Mouse (Mus musculus): ENCODE results near the gene Slc6a12.
A peak's percentile ranks its signal among the peaks of the same experiment; 100 is the strongest.

The Slc6a12 gene

DNA sequence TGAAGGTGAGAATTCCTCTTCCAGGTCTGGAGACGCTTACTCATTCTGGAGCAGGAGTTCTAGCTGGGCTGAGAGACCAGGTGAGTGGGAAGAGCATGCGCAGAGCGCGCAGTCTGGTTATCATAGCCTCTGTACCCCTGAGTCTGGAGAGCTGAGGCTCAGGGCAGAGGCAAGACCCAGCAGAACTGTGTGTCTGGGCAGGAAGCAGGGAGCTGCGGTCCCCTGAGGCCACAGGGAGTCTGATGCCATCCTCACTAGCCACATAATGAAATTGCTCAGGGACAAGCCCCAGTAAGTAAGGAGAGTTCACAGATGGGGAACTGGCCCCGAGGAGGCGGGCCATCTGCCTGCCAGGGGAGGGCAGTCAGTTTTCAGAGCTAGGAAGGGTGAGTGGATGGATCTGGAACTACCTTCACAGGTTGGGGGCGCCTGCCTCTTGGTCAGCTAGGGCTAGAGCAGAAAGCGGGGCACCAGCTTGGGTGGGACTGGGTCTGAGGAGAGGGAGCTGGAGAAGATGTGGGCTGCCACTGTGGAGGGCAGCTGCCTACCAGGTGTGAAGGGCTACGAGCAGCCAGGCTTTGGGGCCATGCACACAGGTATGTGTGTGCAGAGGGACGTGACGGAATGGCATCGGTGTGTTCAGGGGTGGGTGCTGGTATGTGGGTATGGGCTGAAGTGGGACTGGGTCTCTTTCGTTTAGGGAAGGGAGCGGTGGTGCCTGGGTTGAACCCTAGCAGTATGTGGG, at the start of gene Slc6a12:
TSS of gene Slc6a12 (plus strand) at position 51 of the 745 bp plus-strand sequence.
- DNase-seq, result no peak

DNA sequence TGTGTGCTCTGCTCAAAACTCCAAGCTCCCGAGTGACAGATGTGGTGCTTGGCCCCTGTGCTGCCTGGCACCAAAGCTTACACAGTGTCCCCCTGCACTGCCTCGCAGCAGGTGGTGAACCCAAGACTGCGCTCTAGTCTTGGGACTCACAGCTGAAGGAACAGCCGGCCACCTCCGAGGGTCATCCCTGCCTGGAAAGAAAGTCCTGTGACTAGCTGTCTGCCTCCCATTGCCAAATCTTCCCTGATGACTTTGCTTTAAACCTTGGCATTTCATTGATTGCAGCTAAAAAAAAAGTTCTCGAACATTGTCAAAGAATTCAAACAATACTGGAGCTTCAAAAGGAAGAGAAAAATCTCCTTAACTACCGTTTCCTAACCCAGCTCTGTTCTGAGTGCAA, 43.6 kb upstream of the Slc6a12 start:
- DNase-seq, result no peak

DNA sequence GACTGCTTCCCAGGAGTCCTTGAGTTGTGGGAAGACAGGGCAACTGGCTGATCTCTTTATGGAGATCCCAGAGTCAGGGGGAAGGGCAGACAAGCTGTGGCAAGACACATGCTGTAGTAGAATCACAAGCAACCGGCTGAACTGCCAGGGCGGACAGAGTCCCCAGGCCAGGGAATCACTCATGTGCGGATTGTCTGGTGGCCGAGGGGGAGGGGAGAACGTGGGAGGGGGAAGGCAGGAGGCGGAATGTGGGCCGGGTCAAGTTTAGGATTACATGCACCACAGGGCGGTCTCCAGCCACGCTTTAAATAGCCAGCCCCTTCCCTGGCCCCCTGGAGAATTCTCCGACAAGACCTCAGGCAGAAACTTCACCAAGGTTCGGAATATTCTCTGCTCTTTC, 42.9 kb upstream of the Slc6a12 start, which contains the start of gene Slc6a13:
TSS of gene Slc6a13 (plus strand) at position 274 of the 400 bp plus-strand sequence.
- DNase-seq, result no peak

DNA sequence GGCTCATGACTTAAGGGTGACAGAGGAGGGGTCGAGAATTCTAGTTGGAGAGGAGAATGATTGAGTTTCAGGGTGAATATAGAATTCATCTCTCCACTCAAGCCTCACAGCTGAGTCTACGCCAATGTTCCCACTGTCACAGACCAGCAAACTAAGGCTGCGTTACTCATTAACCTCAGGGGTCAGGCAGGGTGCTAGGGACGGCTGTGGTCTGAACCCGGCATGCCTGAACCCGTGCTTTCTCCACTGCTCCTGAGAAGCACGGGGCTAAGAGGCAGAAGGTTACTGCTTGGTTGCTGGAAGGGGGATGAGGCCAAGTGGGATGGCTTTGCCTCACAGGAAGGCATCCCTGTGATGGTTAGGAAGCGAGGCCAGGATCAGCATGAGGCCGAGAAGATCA, 42.4 kb upstream of the Slc6a12 start:
- DNase-seq, result no peak

DNA sequence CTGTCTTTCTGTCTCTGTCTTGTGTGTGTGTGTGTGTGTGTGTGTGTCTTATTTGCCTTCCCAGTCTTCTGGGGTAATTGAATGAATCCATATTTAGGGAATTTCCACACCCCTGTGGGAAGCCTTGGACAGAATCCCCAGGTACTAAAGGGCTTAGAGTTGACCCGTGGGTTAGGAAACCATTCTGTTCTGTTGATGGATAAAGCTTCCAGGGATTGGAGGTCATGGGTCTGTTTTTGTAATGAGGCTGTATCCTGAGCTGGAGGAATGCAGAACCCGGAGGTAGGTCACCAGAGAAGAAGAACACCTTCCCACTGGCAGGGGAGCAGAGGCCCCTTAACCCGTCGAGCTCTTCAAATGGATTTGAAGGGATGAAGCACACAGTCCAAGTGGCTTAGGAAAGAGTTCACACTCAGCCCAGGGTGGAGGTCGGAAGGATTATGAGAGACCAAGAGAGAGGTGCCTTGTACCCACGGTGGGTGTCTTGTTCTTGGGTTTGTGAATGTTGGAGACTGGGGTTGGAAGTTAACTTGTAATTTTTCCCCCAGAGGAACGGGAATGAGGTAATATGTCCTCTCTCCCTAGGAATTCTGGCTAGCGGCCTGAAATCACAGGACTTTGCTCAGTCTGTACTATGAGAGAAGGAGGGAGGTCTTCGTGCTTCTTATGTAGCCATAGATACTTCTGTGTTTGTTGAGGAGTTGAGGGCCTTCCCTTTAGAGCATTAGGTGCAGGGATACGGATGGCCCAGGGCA, 39.2 kb upstream of the Slc6a12 start:
- DNase-seq, result no peak

DNA sequence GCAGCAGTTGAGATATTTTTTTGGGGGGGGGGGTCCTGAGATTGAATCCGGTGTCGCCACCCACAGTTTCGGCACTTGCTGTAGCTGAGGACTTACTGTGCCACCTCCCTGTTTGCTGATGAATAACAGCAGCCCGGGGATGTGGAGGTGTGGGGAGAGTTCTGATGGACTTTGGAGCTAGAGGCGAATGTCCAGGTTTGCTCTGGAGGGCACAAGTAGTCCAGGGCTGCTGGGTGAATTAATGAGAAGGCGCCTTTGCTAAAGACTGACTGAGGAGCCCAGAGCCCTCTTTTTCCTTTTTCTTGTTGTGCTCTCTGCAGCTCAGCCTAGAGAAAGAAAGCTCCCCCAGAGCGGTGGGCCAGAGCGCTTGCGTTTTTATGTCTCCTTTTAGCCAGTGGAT, 38.2 kb upstream of the Slc6a12 start:
- no peak for DNase-seq

DNA sequence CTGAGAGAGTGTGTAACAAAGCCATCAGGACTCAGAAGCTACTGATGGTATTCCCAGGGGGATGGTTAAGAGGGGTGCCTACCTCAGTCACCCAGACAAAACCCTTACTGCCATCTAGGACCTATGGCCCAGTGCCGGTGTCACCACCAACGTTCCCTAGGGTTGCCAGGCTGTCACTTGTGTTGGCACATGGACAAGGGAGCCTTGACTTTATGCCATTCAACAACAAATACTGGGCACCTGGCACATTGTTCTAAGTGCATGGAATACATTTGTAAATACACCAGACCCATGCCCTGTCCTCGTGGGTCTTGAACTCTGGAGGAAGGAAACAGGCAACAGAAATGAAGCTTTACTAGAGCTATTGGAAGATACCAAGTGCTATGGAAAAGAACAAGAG, 37.3 kb upstream of the Slc6a12 start:
- no peak for DNase-seq

DNA sequence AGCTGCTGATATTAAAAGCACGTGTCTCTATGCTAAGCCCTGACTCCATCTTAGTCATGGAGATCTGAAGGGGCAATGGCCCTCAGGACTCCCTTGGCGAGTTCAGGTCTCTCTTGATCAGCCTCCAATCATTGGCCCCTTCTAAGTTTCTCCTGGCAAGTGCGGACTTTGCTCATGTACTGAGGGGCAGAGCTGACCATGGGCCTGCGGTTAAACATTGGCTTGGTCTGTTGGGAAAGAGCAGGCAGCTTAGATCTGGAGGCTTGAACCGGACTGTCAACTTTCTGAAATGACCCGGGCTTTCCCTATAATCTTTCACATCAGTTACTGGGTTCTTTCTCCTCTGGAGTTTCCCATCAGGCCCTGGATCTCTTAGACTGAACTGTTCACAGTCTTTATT, 31.9 kb upstream of the Slc6a12 start:
- DNase-seq, result no peak

DNA sequence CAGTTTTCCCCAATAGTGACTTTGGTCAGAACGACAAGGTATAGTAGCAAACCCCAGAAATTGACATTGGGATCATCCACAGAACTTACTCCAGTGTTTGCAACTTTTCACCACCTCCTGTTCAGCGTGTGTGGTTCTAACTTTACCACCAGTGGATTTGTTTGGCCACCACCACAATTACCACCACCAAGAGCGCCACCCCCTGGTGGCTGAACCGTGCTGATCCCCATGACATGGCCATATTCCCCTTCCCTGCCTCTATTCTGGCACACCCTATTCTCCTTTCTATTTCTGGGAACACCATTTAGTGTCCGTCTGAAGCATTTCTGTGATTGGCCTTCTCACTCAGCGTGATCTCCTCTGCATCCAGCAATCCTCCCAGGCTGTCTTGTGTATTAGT, 23.8 kb upstream of the Slc6a12 start:
- DNase-seq, result peak; percentile 56

DNA sequence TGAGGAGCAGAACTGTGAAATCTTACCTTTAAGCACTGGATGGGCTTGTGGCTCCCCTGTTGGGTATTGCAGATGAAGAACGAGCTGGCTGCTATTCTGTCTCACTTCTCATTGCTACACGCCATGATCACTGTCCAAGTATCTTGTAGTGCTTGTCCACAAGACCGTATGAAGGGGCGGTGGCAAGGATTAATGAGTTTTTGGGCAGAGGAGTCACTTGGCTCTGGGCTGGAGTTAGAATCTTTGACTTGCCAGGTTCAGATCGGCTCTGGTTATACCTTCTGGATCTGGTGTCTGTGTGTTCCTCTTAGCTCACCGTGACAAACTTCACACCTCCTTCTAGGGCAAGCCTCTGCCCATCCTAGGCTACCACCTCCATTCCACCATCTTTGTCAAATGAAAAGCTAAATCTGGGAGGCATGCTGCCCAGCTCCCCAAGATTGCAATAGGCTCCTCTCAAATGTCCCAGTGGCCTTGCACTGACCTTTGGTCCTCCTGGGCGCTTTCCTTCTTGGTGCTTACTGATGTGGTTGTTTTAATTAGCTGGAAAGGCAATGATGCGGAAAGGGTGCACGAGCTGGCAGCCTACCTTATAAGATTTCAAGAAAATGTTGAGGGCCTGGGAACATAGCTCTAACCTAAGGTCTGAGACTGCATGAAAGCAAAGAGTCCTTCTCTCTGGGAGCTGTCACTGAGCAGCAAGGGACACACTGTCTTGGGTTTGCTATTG, 20.3 kb upstream of the Slc6a12 start:
- no peak for DNase-seq

DNA sequence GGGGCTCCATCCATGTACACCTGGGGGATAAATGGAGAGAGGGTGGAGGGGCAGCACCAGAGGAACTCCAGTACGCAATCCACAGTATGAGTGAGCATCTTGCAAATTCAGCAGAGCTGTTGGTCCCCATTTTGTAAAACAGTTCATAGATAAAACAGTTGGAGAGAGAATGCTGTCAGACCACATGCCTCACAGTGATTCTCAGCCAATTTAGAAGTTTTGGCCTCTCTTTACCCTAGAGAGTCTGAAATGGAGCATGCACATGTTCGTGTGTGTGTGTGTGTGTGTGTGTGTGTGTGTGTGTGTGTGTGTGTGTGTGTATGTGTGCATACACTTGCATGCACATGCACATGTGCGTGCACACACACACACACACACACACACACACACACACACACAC, 17.6 kb upstream of the Slc6a12 start:
- no peak for DNase-seq

DNA sequence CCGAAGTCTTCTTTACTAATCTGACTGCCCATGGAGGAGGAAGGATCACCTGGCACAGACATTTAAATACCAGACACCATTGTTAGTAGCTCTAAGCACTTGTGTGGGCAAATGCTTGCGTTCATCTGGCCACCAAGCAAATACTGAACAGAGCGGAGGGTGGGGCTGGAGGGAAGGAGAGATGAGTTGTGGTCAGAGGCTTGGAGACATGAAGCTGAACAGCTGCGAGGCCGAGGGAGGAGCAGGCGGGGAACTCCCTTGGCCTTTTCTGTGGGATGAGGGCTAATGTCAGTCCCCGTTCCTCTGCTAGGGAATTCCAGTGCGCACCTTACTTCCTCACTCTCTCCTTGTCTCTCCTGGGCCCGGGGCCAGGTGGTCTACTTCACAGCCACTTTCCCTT, 17.1 kb upstream of the Slc6a12 start:
- no peak for DNase-seq

DNA sequence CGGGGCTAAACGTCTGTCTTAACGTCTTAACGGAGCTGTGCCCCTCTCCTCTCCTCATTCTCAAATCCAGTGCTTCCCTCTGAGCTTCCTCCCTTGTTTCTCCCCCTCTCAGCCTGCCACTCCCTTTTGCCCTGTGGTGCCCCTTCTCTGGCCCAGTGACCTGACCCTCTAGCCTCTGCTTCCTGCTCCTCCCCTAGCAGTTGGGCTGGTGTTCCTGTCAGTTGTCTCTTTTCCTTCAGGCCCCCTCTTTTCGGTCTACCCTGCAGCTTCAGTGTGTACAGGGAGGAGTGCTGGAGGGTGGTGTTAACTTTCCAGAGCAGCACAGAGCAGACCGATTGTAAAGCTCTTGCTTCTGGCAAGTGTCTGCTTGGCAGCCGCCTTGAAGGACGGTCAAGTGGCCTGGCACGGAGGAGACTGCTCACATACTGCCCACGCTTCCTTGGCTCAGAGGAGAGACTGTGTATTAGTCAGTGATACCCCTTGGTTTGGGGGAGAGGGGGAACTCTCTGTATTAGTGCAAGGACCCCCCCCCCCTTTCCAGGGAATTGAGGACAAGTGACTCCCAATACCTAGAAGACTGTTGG, 16.3 kb upstream of the Slc6a12 start:
- DNase-seq, result peak; percentile 27

DNA sequence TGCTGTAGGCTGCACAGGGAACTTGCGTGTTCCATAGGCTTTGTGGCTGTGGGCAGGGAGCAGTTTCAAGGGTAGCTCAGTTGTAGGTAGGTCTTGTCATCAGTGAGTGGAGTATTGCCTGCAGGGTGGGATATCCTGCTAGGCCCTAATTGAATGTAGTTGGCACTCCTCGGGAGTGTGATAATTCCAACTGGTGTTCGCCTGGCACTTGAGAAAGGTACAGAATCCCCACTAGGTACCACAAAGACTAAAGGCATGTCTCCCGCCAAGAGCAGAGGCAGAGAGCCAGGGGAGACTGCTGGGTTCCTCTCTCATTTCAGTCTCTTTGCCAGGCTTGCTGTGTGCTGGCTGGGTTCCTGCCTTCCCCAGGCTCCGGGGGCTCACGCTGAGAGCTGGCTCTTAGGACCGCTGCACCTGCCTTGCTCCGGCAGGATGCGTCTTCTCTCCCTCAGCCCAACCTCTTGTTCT, 14.4 kb upstream of the Slc6a12 start:
- peak; percentile 65 for DNase-seq

DNA sequence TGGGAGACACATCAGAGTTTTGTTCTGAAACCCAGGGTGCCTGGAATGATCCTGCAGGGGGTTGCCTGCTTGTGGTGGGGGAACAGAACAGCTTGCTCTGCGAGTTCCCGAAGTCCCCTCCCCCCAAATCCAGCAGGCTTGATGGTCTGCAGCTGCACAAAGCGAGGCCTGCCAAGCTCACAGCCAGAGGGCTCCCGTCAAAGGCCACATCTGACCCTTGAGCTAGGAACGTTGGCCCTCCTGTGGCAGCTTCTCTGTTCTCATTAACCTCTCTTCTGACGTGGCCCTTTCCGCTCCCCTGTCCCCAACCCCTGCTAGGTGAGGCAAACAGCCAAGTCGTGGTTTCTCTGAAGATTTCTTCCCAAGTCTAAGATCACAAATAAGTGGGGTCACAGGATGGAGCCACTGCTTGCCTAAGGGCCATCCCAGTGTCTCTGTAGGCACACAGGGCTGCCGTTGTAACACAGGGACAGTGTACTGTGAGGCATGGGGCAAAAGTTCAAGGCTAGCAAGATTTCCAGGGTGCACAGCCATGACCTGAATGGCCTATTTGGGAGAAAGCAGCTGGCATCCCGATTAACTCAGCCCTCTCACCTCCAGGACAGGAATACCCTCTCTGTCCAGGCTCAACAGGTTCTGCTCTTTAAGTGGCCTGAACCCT, 12.9 kb upstream of the Slc6a12 start:
- DNase-seq, result peak; percentile 44

DNA sequence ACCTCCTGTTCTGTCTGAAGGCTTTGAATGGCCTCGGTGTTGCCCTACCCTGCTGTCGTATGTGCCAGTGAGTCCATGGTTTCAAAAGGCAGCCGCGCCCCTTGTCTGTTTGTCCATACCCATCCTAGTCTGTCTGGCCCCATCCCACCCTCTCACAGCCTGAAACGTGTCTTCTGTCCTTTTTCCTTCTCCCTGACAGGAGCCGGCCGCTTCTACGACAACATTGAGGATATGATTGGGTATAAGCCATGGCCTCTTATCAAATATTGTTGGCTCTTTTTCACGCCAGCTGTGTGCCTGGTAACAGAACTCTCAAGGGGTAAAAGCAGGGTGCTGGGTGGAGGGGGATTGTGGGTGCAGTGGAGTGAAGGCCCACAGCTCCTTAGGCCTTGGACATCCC, 7.0 kb upstream of the Slc6a12 start:
- peak; percentile 30 for DNase-seq

DNA sequence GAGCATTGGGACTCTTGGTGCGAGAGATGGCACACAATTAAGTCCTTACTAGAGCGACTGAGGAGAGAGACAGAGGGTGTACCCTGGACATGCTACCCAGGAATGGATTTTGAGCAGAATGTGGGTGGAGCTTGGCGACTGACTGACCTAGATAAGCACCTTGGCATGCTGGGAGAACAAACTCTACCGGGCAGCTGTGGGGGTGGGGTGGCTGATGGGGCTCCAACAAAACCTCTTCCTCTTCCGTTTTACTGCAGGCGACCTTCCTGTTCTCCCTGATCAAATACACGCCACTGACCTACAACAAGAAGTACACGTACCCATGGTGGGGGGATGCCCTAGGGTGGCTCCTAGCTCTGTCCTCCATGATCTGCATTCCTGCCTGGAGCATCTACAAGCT, 6.3 kb upstream of the Slc6a12 start:
- peak; percentile 90 for DNase-seq

DNA sequence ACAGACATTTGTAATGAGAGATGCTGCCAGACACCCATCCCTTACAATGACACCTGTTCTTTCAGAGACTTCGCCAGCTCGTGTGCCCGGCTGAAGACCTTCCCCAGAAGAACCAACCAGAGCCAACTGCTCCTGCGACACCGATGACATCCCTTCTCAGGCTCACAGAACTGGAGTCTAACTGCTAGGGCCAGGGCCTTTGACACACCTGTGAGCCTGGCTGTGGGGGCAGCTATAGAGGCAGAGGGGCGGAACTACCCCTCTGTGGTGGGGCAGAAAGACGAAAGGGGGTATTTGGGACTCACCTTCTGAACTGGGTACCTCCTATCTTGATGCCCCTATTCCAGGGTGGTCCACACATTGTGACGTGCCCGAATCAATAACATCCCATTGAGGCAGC, 5.6 kb upstream of the Slc6a12 start:
- peak; percentile 55 for DNase-seq

DNA sequence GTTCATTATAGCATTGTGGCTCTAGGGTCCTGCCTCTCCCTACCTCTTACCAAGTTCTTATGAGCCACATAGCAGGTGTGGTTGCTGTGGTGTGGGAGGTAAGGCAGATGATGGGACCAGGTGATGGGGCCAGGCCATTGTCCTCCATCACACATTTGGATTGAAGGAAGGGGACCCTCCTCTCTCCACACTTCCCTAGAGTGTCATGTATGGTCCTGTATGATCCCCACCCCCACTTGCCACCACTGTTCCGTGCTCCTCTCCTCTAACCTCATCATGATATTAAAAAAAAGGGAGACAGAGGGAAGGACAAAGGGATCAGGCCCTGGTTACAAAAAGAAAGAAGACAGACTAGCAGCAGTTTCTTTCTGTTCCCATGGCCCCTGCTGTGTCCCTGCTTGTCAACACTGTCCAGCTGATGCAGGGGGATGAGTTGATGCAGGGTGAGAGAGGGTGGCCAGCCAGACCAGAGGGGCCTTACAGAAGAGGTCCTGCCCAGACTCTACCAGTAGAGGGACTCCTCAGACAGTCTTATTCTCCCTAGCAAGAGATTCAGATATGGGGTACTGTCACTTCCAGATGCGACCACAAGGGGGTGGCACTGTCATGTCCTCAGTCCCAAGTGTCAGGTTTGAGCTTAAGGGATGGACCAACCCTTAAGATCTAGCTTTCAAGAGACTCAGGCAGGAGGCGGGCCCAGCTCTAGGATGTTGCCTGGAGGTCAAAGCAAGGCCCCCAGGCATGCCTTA, 4.9 kb upstream of the Slc6a12 start:
- peak; percentile 89 for DNase-seq

DNA sequence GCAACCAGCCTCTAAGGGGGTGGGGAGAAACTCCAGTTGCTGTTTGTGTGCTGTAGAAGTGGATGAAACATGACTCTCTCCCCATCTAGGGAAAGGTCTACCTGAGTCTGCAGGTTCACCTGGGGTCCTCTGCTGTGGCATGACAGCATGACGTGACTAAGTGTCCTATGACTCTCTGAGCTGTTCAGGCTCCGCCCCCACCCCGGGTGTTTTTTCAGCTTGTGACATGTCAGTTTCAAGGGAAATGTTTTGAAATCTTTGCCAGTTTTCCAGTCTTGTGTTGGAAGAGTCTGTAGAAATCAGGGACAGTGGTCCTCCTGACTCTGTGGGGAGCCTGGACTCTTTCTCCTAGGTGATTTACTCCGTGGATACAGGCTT, 4.4 kb upstream of the Slc6a12 start:
- DNase-seq, result no peak

DNA sequence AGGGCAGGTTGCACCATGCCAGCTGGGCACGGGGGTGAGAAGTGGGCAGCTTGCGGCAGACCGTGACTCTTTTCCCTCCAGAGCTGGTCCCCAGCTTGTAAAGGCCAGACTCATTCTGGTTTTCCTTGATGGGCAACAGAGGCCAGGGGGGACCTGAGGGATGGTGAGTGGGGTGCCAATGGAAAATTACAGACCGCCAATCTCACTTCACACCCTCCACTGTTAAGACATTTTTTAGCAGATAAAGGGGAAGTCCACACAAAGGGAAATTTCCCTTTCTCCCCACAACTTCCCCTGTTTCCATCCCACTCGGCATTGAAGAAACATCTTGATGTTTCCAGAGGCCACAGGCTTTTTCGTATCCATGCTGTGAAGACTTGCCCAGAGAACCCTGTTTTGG, 1.2 kb upstream of the Slc6a12 start:
- no peak for DNase-seq

DNA sequence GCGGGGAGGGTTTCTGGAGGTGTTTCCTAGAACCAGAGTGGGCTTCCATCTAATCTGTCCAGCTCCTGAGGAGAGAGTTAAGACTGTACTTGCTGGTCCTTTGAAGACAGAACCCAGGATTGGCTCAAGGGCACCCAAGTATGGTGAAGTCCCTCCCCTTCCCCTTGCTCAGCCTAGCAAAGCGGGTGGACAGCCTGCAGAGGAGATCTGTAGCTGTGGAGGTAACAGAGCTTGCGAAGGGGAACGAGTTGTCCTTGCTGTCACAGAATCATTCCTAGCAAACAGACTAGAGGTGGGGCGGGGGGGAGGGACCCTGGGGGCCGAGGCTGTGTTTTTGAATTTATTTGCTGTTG, 871 bp downstream of the Slc6a12 start:
- DNase-seq, result no peak

Measured in thymus, postnatal 4 days (tissue).